Mouse (Mus musculus) ES-Bruce4 (cell line): ENCODE data around the gene Apba2.

Source experiments
- CTCF ChIP-seq: IDR thresholded peaks from one replicate; pipeline ENCODE4 v1.8.1; 2011; ENCODE audit warnings: low read depth, low read length
- POLR2A ChIP-seq: IDR thresholded peaks from one replicate; pipeline ENCODE4 v1.8.1; 2011; ENCODE audit warnings: low read length; ENCODE audit not compliant: insufficient read depth

DNA sequence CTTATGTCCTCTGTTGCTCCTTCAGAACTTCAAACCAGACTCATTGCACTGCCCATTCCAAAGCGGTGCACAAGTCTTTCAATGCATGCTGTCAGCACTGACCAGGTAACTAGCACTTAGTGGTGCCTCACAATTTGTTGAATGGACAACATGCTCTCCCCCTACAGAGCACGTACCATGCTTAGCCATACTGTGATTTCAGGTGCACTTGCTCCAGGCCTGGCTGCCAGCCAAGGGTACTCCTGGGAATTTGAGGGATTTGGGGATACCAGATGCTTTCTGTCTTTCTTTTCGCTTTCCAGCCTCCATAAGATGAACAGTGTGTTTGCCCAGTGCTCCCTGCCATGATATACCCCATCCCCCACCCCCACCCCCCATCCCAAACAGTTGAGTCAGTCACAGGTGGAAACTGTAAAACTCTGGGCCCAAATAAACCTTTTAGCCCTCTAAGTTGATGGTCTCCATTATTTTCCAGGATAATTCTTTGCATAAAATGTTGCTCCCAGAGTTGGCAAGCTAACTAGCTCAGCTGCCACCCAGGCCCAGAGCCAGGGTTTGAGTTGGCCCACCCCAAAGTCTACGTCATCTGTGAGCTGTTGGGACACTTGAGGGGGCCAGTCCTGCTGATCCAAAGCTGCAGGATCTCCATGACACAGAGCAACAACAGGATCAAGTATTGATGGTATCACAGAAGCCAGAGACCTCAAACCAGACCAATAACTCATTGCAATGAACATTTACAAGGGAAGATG lies 48.9 kb upstream of the Apba2 start:
- no peak for TF ChIP-seq CTCF
- no peak for TF ChIP-seq POLR2A
